Mouse (Mus musculus) c-Kit-positive CD71-positive TER-119-negative erythroid progenitor cells, embryonic 14.5 days (primary cell): Measurements from ENCODE around the gene Ifna15.

Experiments used
- DNase-seq: peaks from one replicate; pipeline ENCODE4 v3.0.0-alpha.2; 2013; ENCODE audit warnings: low read depth

Ifna15 gene

GRCm38 (mm10) chr4:88513743-88514142, 44.3 kb downstream of the Ifna15 start:
- no peak for DNase-seq
